Mouse (Mus musculus) adrenal gland, postnatal 4 days (tissue): ENCODE results near the gene Irs4. TPM values are rescaled to one million over a fixed set of nuclear protein-coding genes. Genes with fewer than 3 reads are reported as not detected.

Experiments
- DNase-seq, 2 experiments: peaks; one replicate each; pipeline ENCODE4 v3.0.0; 2021 to 2022; ENCODE audit warnings: low spot score in 2 of 2, mixed read lengths in 2 of 2
- long read RNA-seq, 2 experiments: library from polyadenylated mRNA; stranded (forward); transcript quantifications; one replicate each; pipeline ENCODE4 v2.0.0; 2021
- total RNA-seq, 2 experiments: library from RNA; stranded (reverse); gene quantifications; 2 replicates each; pipeline ENCODE4 v1.2.3; 2021

Irs4 gene
- 1 to 10 TPM in 1 of 2 experiments, under 1 TPM in 1; 0.99 to 3.8 TPM for total RNA-seq
- long read RNA-seq, experiment 1: 0 reads
- long read RNA-seq, experiment 2: 0 reads

DNA sequence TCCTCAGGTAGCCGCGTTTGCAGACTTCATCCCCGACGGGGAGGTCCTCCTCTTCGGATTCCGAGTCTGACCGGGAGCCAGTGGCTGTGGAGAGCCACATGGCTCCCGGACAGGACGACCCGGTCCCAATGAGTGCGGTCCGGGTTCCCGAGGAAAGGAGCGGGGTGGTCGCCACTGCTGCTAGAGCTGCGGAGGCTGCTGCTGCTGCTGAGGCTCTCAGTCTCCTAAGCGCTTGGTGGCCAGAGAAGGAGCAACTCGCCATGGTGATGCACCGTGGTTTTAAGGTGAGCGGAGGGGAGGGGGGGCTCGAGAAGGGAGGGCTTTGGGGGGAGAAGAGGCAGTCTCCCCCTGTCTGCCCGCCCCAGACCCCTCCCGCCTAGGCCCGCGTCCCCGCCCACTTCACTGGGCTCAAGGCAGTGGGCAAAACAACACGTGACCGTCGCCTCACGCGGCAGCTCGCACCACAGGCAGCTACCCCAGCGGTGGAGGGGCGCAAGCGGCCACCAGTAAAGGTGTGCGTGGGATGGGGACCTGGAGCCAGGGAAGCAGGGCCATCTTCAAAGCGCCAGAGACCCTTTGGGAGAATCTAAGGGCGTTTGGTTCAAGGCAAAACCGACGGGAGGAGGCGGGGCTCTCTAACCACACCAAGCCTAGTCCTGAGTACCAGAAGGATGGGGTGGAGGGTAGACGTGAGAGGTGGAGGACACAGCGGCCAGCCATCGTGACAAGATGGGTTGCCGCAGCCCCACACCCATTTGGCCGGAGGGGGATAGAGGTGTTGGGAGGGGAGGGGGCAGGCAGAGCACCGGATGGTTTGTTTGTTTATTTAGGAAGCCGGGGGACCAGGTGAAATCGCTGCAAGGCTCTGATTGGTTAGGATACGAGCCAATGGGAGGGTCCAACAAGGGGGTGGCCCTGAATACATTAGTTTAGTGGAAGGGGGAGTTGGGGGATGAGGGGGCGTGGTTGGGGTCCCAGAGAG is at the start of gene Irs4:
Gene Irs4, minus strand, starts transcription at position 327 of the 982 bp plus-strand sequence.
- DNase-seq: no peak

DNA sequence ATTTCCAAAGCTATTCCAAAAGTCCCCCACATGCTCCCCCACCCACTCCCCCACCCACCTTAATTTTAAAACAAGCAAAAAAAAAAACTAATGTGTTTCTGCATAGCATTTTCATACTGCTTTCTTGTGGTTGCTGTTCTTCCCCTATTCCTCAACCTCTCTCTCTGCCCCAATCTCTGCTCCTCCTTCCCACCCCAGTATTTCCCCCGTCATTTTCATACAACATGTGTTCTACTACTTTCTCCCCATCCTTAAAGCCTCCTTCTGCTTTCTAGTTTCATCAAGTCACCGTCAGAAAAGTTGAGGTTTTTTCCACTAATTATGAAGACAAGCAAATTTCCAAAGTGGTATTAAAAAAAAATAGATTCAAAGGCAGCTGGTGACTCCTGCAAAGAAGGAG is 25.3 kb upstream of the Irs4 start:
- no peak for DNase-seq

DNA sequence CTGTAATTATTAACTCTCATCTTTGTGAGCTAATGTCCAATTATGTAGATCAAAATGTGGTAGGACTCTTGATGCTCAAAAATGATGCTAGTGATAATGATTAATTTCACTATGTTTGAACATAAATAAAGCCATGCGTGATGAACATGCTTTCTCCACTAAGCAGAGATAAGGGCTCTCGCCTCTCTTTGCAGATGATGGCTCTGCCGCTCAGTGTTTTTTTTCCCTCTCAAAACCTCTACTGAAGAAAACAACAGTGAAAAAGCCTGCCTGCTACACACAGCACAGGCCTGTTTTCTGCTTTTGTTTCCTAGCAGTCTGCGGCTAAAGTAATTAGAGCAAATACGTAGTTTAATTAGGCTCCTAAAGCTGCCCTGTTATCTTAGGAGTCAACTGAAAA is 4.5 kb upstream of the Irs4 start:
- no peak for DNase-seq

DNA sequence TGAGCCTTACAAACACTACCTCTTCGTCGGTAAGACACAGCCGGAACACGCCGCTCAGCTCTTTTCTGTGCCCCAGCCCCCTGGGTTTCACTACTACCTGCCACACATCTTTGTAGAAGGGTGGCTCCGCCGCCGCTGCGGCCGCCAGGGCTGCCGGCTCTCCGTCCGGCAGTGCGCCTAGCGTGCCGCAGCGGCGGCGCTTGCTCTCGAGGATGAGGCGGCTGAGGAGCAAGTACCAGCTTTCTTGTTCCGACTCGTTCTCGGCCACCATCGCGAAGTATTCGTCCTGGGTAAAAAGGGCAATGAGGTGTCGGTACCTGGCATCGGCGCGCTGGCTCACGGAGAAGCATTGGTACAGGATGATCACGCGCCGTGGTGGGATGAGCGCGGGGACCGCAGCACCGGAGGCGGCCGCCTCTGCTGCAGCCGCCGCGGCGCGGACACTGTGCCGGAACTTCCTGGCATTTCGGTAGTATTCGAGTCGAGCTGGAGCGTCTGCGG is 622 bp downstream of the Irs4 start:
- no peak for DNase-seq

DNA sequence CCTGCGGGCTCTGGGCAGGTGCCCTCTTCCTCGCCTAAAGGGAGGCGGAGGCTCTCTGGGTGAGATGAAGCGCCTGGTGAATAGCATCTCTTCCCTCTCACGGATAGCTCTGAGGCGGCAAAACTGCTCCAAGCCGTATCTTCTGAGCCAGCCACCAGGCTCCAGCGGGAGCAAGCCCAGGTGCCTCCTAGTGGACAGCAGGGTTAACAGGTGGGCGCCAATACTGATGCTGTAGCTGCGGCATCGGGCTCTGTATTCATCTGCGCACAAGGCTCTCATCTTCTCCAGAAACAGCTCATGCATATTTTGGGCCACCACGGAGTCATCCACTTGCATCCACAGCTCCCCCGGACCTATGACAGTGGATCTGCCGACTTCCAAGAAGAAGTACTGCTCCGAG is 1.1 kb downstream of the Irs4 start:
- DNase-seq: no peak

DNA sequence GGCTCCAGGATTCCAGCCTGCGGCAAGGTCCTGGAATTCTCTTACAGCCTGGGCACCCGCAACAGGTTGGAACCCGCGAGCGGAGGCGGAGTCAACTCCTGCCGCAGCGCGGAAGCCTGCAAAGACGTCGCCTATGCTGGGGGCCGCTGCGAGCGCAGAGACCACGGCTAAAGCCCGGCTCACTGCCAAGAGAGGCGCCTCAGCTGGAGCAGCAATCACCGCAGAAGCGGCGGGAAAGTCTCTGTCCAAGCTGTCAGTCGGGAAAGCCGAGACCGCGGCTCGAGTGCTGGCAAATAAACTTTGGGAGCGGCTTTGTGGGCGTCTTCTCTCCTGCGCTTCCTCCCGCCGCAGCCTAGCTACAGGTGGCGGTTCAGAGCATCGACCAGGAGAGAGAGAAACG is 3.3 kb downstream of the Irs4 start:
- no peak for DNase-seq

Other genes with a start within 250 kb of the Irs4 start
- 10 to 100 TPM; 34.7 to 52.0 TPM for gene Col4a5, start 249.9 kb downstream of the Irs4 start, total RNA-seq
- gene Gm15294, start 150.0 kb upstream of the Irs4 start, total RNA-seq: not detected